In genomic region chr2:18799966-18800645, GRCm38 (mm10) we compare ENCODE assay signal across 8 mouse cellular contexts.
DNase-seq lines count a peak whose midpoint lies in the region; ATAC-seq and TF ChIP-seq lines count a peak whose summit lies in the region.

No protein-coding gene starts in this region.

- H3K36me3 ChIP-seq in forebrain, postnatal 0 days (ENCODE audit: insufficient read depth), result no peaks in the 10 kb centered on the region

- H3K4me2 ChIP-seq in forebrain, postnatal 0 days (ENCODE audit: low read depth), result peak overlapping the region; percentile 87

- WGBS in forebrain, postnatal 0 days, result 2% methylated on average over 46 of the region's 46 CpGs

- DNase-seq in gastrocnemius, postnatal 14 days, result peak; percentile 15
- DNase-seq in gastrocnemius, postnatal 36 days, result no peak
- DNase-seq in cerebellum, adult 18-20 months, result peak; percentile 51 to 68
- DNase-seq in forebrain, postnatal 0 days, result peak; percentile 89
- DNase-seq in induced T-regulatory cell, adult 2 months (ENCODE audit: low read depth), result peak; percentile 63
- DNase-seq in left cerebral cortex, postnatal 25 days (ENCODE audit: low spot score in 2 of 2), result peak; percentile 81 to 82
- peak; percentile 76 for DNase-seq in mesoderm, embryonic 11.5 days (ENCODE audit: low read depth, low spot score)
- peak; percentile 84 for DNase-seq in right cerebral cortex, postnatal 4 days

- 0 out of 2 replicates have a peak, but pooled peaks cover 6% of the 10 kb centered on the region for H3K27me3 ChIP-seq in forebrain, postnatal 0 days (ENCODE audit: insufficient read depth, low read length)

- peak overlapping the region; percentile 78 for H3K27ac ChIP-seq in forebrain, postnatal 0 days (ENCODE audit: low read depth, low read length)

- peak; percentile 89 for ATAC-seq in forebrain, postnatal 0 days

- H3K9me3 ChIP-seq in forebrain, postnatal 0 days (ENCODE audit: low read length), result no peaks in the 10 kb centered on the region

- H3K4me3 ChIP-seq in forebrain, postnatal 0 days (ENCODE audit: low read depth, low read length), result peak overlapping the region; percentile 52

- peak; percentile 66 for TF ChIP-seq CTCF in forebrain, postnatal 0 days (IDR thresholded peaks at IDR 0.05; ENCODE audit: low read depth)

- intact Hi-C loops in gastrocnemius, postnatal 14 days (cut with DNase I; ENCODE audit: low total_unique reads), result no loop called here
- intact Hi-C loops in gastrocnemius, postnatal 36 days (cut with DNase I), result no loop called here
- intact Hi-C loops in left cerebral cortex, postnatal 25 days (cut with DNase I), result loop anchor here (2.0 to 5.0 kb wide), 2 partner anchors 33 to 108 kb away; partner anchors contain the start of gene Spag6

- peak overlapping the region; percentile 66 for H3K9ac ChIP-seq in forebrain, postnatal 0 days

- H3K4me1 ChIP-seq in forebrain, postnatal 0 days (ENCODE audit: insufficient read depth), result peaks cover 10% of the 10 kb centered on the region

Comparison
In these comparisons a context has a peak if more than half of its experiments do, and no peak if none do; other contexts are left out.
1. DNase-seq: peak in gastrocnemius, postnatal 14 days (single experiment), cerebellum, adult 18-20 months (2 of 2), forebrain, postnatal 0 days (single experiment), induced T-regulatory cell, adult 2 months (single experiment), left cerebral cortex, postnatal 25 days (2 of 2), mesoderm, embryonic 11.5 days (single experiment) and right cerebral cortex, postnatal 4 days (single experiment); none in gastrocnemius, postnatal 36 days (0 of 2).